Comparison of ENCODE assay signal across 18 mouse cellular contexts in genomic region chr8:108348776-108349175, GRCm38 (mm10).
"Had no signal": no experiment of that assay in that cellular context is flagged by ENCODE, and none has a peak within 500 bp of the region (broad histone marks: within the 10 kb centered on the region; RNA-seq: fewer than 3 reads in every experiment).

No protein-coding gene starts in this region.

- H3K36me3 ChIP-seq: liver, embryonic 13.5 days; midbrain, embryonic 12.5 days; midbrain, embryonic 15.5 days; neural tube, embryonic 12.5 days; neural tube, embryonic 15.5 days had no signal

- H3K27me3 ChIP-seq: liver, embryonic 13.5 days; midbrain, embryonic 12.5 days; midbrain, embryonic 15.5 days; neural tube, embryonic 12.5 days; neural tube, embryonic 15.5 days had no signal

- DNase-seq: kidney, postnatal 10 days; kidney, postnatal 36 days; layer of hippocampus, postnatal 36 days; liver, embryonic 13.5 days; lung, adult 2 months; lung, postnatal 14 days; lung, postnatal 4 days; right cerebral cortex, adult 18-20 months; right cerebral cortex, postnatal 14 days; right cerebral cortex, postnatal 4 days; thymus, adult 2 months; thymus, postnatal 25 days had no signal

- ATAC-seq: midbrain, embryonic 15.5 days had no signal

- H3K27ac ChIP-seq: left cerebral cortex, adult 2 months; liver, embryonic 13.5 days; midbrain, embryonic 12.5 days; neural tube, embryonic 12.5 days; neural tube, embryonic 15.5 days; stomach, postnatal 0 days had no signal

- H3K4me1 ChIP-seq: liver, embryonic 13.5 days; midbrain, embryonic 12.5 days; midbrain, embryonic 15.5 days; neural tube, embryonic 12.5 days had no signal

- H3K9ac ChIP-seq: liver, embryonic 13.5 days; midbrain, embryonic 12.5 days; midbrain, embryonic 15.5 days; neural tube, embryonic 12.5 days; neural tube, embryonic 15.5 days had no signal

- H3K4me2 ChIP-seq: liver, embryonic 13.5 days; midbrain, embryonic 12.5 days; midbrain, embryonic 15.5 days; neural tube, embryonic 12.5 days; neural tube, embryonic 15.5 days had no signal

- H3K4me3 ChIP-seq: left cerebral cortex, adult 2 months; liver, embryonic 13.5 days; midbrain, embryonic 12.5 days; midbrain, embryonic 15.5 days; neural tube, embryonic 12.5 days; neural tube, embryonic 15.5 days had no signal

- H3K9me3 ChIP-seq: liver, embryonic 13.5 days; midbrain, embryonic 12.5 days; midbrain, embryonic 15.5 days; neural tube, embryonic 12.5 days; neural tube, embryonic 15.5 days had no signal
